Mouse (Mus musculus): Measurements from ENCODE around the gene Dpp8. TPM values are rescaled to one million over a fixed set of nuclear protein-coding genes. Genes with fewer than 3 reads are reported as not detected.

Gene Dpp8
- total and polyA plus RNA-seq, 3 experiments = 36.0 to 53.2 (median 39.9) TPM

DNA sequence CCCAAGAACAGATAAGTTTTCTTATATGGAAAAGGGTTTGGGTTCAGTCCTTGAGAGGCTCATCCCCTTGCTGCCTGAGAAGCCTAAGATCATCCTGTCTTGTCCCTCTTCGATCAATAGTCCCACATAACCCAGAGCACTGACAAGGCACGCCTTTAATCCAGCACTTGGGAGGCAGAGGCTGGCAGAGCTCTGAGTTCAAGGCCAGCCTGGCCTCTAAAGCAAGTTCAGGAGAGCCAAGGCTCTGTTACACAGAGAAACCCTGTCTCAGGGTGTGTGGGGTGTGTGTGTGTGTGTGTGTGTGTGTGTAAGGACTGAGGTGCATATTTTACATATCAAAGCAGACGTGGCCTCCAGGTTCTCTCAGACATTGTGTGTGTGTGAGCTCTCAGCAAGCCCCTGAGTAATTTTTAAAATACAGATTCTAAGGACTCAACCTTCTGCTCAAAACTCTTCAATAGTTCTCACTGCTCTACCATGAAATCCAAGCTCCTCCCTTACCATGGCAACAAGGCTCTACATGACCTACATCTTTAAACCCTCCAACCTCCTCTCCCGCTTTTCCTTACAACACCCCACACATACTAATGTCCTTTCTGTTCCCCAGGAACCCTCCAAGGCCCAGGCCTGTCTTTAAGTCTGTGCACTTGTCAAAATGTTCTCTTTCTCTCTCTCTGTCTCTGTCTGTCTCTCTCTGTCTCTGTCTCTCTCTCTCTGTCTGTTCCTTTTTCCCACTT lies 15.8 kb upstream of the Dpp8 start:
- in situ Hi-C loops (cut with MboI; ENCODE audit: low pct_ligation_motif_present, low pct_unique_long_range_greater_than_20kb, low sequenced_read_pairs) = no loop called here
- TF ChIP-seq IRF4 (IDR thresholded peaks at IDR 0.05; ENCODE audit: low read depth, low read length) (no peak), CHD1 (IDR thresholded peaks at IDR 0.05; ENCODE audit: low read depth, low read length) (no peak), POLR2A (IDR thresholded peaks at IDR 0.05; ENCODE audit: low read depth, low read length) (no peak), JUN (IDR thresholded peaks at IDR 0.05; ENCODE audit: insufficient read depth, low read depth, low read length) (no peak), ZNF384 (IDR thresholded peaks at IDR 0.05; ENCODE audit: low read depth, low read length) (no peak), SMC3 (IDR thresholded peaks at IDR 0.05; ENCODE audit: low read depth, low read length) (no peak), MAFK (IDR thresholded peaks at IDR 0.05; ENCODE audit: insufficient replicate concordance, low read length) (no peak), ELF1 (IDR thresholded peaks at IDR 0.05; ENCODE audit: low read depth, low read length) (no peak), TBP (conservative IDR thresholded peaks at IDR 0.05; ENCODE audit: low read depth, low read length) (no peak), EP300 (IDR thresholded peaks at IDR 0.05; ENCODE audit: low read length) (no peak), PAX5 (IDR thresholded peaks at IDR 0.05; ENCODE audit: low read length) (no peak)

DNA sequence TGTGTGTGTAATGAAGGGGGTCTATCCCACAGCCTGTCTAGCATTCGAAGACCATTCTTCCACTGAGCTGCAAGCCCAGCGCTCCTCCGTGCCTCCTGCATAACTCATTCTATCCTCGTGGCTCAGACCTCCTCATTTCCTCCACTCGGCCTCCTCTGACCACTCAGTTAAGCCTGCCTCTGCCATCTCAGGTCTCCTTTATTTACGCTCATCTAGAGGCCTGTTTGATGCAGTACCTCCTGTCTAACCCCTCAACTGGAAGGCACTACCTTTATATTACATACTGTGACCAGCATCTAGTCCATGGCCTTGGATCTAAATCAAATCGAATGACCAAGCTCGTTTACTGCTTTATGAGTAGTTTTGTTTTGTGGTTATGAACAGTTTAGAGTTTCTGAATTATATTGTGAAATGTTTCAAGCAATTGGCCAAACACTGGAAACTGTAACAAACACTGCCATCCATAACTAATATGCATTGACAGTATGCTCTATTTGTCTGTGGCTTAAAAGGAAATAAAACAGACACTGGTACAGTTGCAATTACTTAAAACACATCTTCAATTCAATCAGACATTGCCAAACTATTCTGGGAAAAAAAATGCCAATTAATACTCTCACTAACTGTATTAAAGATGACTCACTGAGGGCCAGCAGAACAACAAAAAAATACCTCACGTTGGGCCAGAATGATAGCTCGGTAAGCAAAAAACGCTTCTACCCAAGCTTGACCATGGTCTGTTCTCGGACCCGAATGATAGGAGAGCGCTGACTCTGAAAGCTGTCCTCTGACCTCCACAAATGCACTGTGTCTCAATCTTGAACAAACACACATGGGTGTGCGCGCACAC lies 15.0 kb upstream of the Dpp8 start:
- no peak for DNase-seq (ENCODE audit: extremely low read depth)
- Histone ChIP-seq H3K4me1 (ENCODE audit: control insufficient read depth in 1 of 2, insufficient read depth in 2 of 2) (peaks cover 6 to 43% of the 10 kb centered on the region in 2 experiments), H3K36me3 (replicated peaks in 1 of 2; ENCODE audit: control insufficient read depth in 1 of 2, insufficient read depth in 1 of 2, low read length in 1 of 2) (peaks cover 2 to 18% of the 10 kb centered on the region in 2 experiments), H3K9ac (ENCODE audit: insufficient read depth, low read depth) (no peak overlapping the region), H3K9me3 (replicated peaks; ENCODE audit: low read length) (no peaks in the 10 kb centered on the region), H3K4me3 (replicated peaks in 1 of 3; ENCODE audit: low read depth in 2 of 3, low read length in 2 of 3, poor library complexity in 1 of 3) (no peak overlapping the region), H3K27me3 (replicated peaks) (no peaks in the 10 kb centered on the region), H3K27ac (ENCODE audit: insufficient read depth, low read depth) (no peak overlapping the region), H3K79me2 (replicated peaks; ENCODE audit: control insufficient read depth, extremely low read depth, insufficient read depth, poor library complexity, severe bottlenecking) (peaks cover 16% of the 10 kb centered on the region), H3K4me2 (ENCODE audit: insufficient read depth, low read depth, poor library complexity, severe bottlenecking) (no peak overlapping the region)
- dilution Hi-C loops (cut with MboI; ENCODE audit: extremely low pct_ligation_motif_present, extremely low pct_unique_long_range_greater_than_20kb, low sequenced_read_pairs) (no loop called here), in situ Hi-C loops (cut with MboI; ENCODE audit: low pct_ligation_motif_present, low pct_unique_long_range_greater_than_20kb, low sequenced_read_pairs) (no loop called here)
- no peak for TF ChIP-seq MAFK (IDR thresholded peaks at IDR 0.05; ENCODE audit: insufficient replicate concordance, low read length)
- no peak for TF ChIP-seq MEF2A (IDR thresholded peaks at IDR 0.05; ENCODE audit: borderline replicate concordance, low read depth, low read length)
- TF ChIP-seq NELFE (IDR thresholded peaks at IDR 0.05; ENCODE audit: low read depth, low read length) = no peak
- no peak for TF ChIP-seq BHLHE40 (IDR thresholded peaks at IDR 0.05; ENCODE audit: low read depth, low read length)
- TF ChIP-seq IRF4 (IDR thresholded peaks at IDR 0.05; ENCODE audit: low read depth, low read length) = no peak
- TF ChIP-seq UBTF (IDR thresholded peaks at IDR 0.05; ENCODE audit: low read depth, low read length) = no peak
- no peak for TF ChIP-seq PAX5 (IDR thresholded peaks at IDR 0.05; ENCODE audit: low read length)
- TF ChIP-seq SMC3 (IDR thresholded peaks at IDR 0.05; ENCODE audit: low read depth, low read length) = no peak
- TF ChIP-seq CHD1 (IDR thresholded peaks at IDR 0.05; ENCODE audit: low read depth, low read length) = no peak
- no peak for TF ChIP-seq POLR2A (IDR thresholded peaks at IDR 0.05; ENCODE audit: low read depth, low read length)
- TF ChIP-seq SIN3A (IDR thresholded peaks at IDR 0.05; ENCODE audit: low read length) = no peak
- TF ChIP-seq JUN (IDR thresholded peaks at IDR 0.05; ENCODE audit: insufficient read depth, low read depth, low read length) = no peak
- no peak for TF ChIP-seq ETS1 (conservative IDR thresholded peaks at IDR 0.05; ENCODE audit: low read depth, low read length)
- TF ChIP-seq EP300 (IDR thresholded peaks at IDR 0.05; ENCODE audit: low read length) = no peak
- TF ChIP-seq ZMIZ1 (IDR thresholded peaks at IDR 0.05; ENCODE audit: low read depth, low read length) = no peak
- TF ChIP-seq ZKSCAN1 (IDR thresholded peaks at IDR 0.05; ENCODE audit: borderline replicate concordance, low read depth, low read length) = no peak
- no peak for TF ChIP-seq RAD21 (IDR thresholded peaks at IDR 0.05; ENCODE audit: low read depth, low read length)
- TF ChIP-seq USF2 (conservative IDR thresholded peaks at IDR 0.05; ENCODE audit: low read depth, low read length) = no peak
- no peak for TF ChIP-seq ELF1 (IDR thresholded peaks at IDR 0.05; ENCODE audit: low read depth, low read length)

More for the DNA sequence above, 15.8 kb upstream of the Dpp8 start:
- no peak overlapping the region for H3K27ac ChIP-seq (ENCODE audit: insufficient read depth, low read depth)
- H3K4me1 ChIP-seq (ENCODE audit: control insufficient read depth in 1 of 2, insufficient read depth in 2 of 2) = peaks cover 3 to 47% of the 10 kb centered on the region in 2 experiments
- DNase-seq (ENCODE audit: extremely low read depth) = no peak
- H3K79me2 ChIP-seq (replicated peaks; ENCODE audit: control insufficient read depth, extremely low read depth, insufficient read depth, poor library complexity, severe bottlenecking) = peaks cover 18% of the 10 kb centered on the region
- H3K36me3 ChIP-seq (replicated peaks in 1 of 2; ENCODE audit: control insufficient read depth in 1 of 2, insufficient read depth in 1 of 2, low read length in 1 of 2) = peaks cover 2 to 18% of the 10 kb centered on the region in 2 experiments
- H3K4me3 ChIP-seq (replicated peaks in 1 of 3; ENCODE audit: low read depth in 2 of 3, low read length in 2 of 3, poor library complexity in 1 of 3) = no peak overlapping the region
- dilution Hi-C loops (cut with MboI; ENCODE audit: extremely low pct_ligation_motif_present, extremely low pct_unique_long_range_greater_than_20kb, low sequenced_read_pairs) = no loop called here
- H3K9me3 ChIP-seq (replicated peaks; ENCODE audit: low read length) = no peaks in the 10 kb centered on the region
- H3K27me3 ChIP-seq (replicated peaks) = no peaks in the 10 kb centered on the region
- H3K4me2 ChIP-seq (ENCODE audit: insufficient read depth, low read depth, poor library complexity, severe bottlenecking) = no peak overlapping the region
- H3K9ac ChIP-seq (ENCODE audit: insufficient read depth, low read depth) = no peak overlapping the region
